Mouse (Mus musculus) heart, adult 8-10 months (tissue): Measurements from ENCODE around the gene Pappa2. TPM values are rescaled to one million over a fixed set of nuclear protein-coding genes. Genes with fewer than 3 reads are reported as not detected.

Experiments
- DNase-seq: peaks from one replicate; pipeline ENCODE4 v3.0.0; 2022; ENCODE audit warnings: low spot score
- total RNA-seq, 4 experiments: library from RNA; stranded (reverse); gene quantifications; 2 replicates each; pipeline ENCODE4 v1.2.4; 2022

Gene Pappa2
- total RNA-seq, 4 experiments from 2014 or later, result 0.11 to 0.59 (median 0.19) TPM

- no peak for DNase-seq
Observed at GRCm38 (mm10) chr1:158910661-158911060, 69.6 kb downstream of the Pappa2 start.

GRCm38 (mm10) chr1:158897339-158897738, 83.0 kb downstream of the Pappa2 start:
- no peak for DNase-seq

GRCm38 (mm10) chr1:158894441-158894840, 85.8 kb downstream of the Pappa2 start:
- DNase-seq, result no peak

- DNase-seq, result no peak
Observed at GRCm38 (mm10) chr1:158875487-158875886, 104.8 kb downstream of the Pappa2 start.

GRCm38 (mm10) chr1:158874552-158875077, 105.7 kb downstream of the Pappa2 start:
- DNase-seq, result no peak

GRCm38 (mm10) chr1:158873631-158874030, 106.7 kb downstream of the Pappa2 start:
- DNase-seq, result no peak

GRCm38 (mm10) chr1:158871401-158871800, 108.9 kb downstream of the Pappa2 start:
- no peak for DNase-seq

- no peak for DNase-seq
Observed at GRCm38 (mm10) chr1:158860190-158860589, 120.1 kb downstream of the Pappa2 start.

GRCm38 (mm10) chr1:158853936-158854882, 126.1 kb downstream of the Pappa2 start:
- no peak for DNase-seq

- peak; percentile 11 for DNase-seq
Observed at GRCm38 (mm10) chr1:158852836-158853567, 127.3 kb downstream of the Pappa2 start.

- no peak for DNase-seq
Observed at GRCm38 (mm10) chr1:158850459-158850858, 129.8 kb downstream of the Pappa2 start.

- DNase-seq, result no peak
Observed at GRCm38 (mm10) chr1:158844604-158845003, 135.7 kb downstream of the Pappa2 start.

GRCm38 (mm10) chr1:158837151-158837550, 143.1 kb downstream of the Pappa2 start:
- DNase-seq, result no peak

GRCm38 (mm10) chr1:158830152-158830551, 150.1 kb downstream of the Pappa2 start:
- no peak for DNase-seq

- no peak for DNase-seq
Observed at GRCm38 (mm10) chr1:158827931-158828330, 152.4 kb downstream of the Pappa2 start.

- no peak for DNase-seq
Observed at GRCm38 (mm10) chr1:158819676-158820075, 160.6 kb downstream of the Pappa2 start.

- no peak for DNase-seq
Observed at GRCm38 (mm10) chr1:158816479-158816878, 163.8 kb downstream of the Pappa2 start.

GRCm38 (mm10) chr1:158811887-158812286, 168.4 kb downstream of the Pappa2 start:
- no peak for DNase-seq

- DNase-seq, result no peak
Observed at GRCm38 (mm10) chr1:158775486-158775885, 204.8 kb downstream of the Pappa2 start.

GRCm38 (mm10) chr1:158773102-158773501, 207.2 kb downstream of the Pappa2 start:
- no peak for DNase-seq

GRCm38 (mm10) chr1:158770756-158771155, 209.5 kb downstream of the Pappa2 start:
- DNase-seq, result no peak

- DNase-seq, result no peak
Observed at GRCm38 (mm10) chr1:158770036-158770655, 210.1 kb downstream of the Pappa2 start.
